Mouse (Mus musculus): ENCODE data around the gene Plekha6. TPM values are rescaled to one million over a fixed set of nuclear protein-coding genes. Genes with fewer than 3 reads are reported as not detected.

Plekha6 gene
- polyA plus RNA-seq, 1 experiment from 2014 or later = 17.0 TPM

DNA sequence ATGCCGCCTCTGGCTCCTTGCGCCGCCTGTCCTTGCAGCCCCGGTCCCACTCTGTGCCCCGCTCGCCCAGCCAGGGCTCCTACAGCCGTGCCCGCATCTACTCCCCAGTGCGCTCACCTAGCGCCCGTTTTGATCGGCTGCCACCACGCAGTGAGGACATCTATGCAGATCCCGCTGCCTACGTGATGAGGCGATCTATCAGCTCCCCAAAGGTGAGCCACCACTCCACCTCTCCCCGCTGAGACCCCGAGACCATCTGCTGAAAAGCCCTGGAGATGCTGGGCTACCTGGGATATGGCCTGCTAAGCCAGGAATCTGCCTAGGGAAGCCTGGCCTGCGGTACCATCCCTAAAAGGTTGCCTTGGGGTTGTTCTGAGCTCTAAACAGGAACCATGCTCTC is 110.2 kb downstream of the Plekha6 start:
- H3K9ac ChIP-seq (ENCODE audit: low read length) = no peak overlapping the region
- no peaks in the 10 kb centered on the region for H3K27me3 ChIP-seq (ENCODE audit: control insufficient read depth, insufficient read depth, low read length)
- WGBS = 91% methylated on average over 19 of the region's 19 CpGs
- DNase-seq (ENCODE audit: low spot score, missing footprints) = no peak
- H3K4me3 ChIP-seq (ENCODE audit: low read depth, low read length) = no peak overlapping the region
- no peak overlapping the region for H3K4me2 ChIP-seq
- no peak for ATAC-seq (ENCODE audit: low FRiP score)
- peaks cover 20% of the 10 kb centered on the region for H3K36me3 ChIP-seq (ENCODE audit: control insufficient read depth, insufficient read depth, low read length)
- no peaks in the 10 kb centered on the region for H3K9me3 ChIP-seq (ENCODE audit: control insufficient read depth, low read length)
- H3K4me1 ChIP-seq (ENCODE audit: control insufficient read depth, insufficient read depth, low read length) = 0 out of 2 replicates have a peak, but pooled peaks cover 3% of the 10 kb centered on the region
- H3K27ac ChIP-seq (ENCODE audit: low read depth, low read length) = no peak overlapping the region

DNA sequence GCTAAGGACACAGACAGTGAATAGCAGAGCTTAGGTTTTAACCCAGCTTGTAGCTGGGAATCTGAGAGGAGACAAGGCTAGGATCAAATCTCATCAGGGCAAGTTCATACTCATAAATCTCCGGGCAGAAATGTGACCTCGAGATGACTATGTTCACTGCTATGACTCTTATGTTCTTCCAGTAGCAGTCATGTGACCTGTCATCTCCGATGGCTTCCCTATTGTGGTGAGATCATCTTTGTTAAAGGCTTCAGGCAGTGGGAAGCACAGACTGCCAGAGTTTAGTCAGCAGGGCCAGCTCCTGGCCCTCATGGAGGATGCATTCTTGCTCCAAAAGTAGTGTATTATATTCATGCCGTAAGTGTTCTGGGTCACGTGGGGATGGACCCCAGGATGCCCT is 113.0 kb downstream of the Plekha6 start:
- no peak for DNase-seq (ENCODE audit: low spot score, missing footprints)
- WGBS = 84% methylated on average over 5 of the region's 5 CpGs
- Histone ChIP-seq H3K27ac (ENCODE audit: low read depth, low read length) (no peak overlapping the region), H3K9me3 (ENCODE audit: control insufficient read depth, low read length) (no peaks in the 10 kb centered on the region), H3K36me3 (ENCODE audit: control insufficient read depth, insufficient read depth, low read length) (peaks cover 12% of the 10 kb centered on the region), H3K27me3 (ENCODE audit: control insufficient read depth, insufficient read depth, low read length) (no peaks in the 10 kb centered on the region), H3K4me1 (ENCODE audit: control insufficient read depth, insufficient read depth, low read length) (0 out of 2 replicates have a peak, but pooled peaks cover 3% of the 10 kb centered on the region), H3K4me3 (ENCODE audit: low read depth, low read length) (no peak overlapping the region), H3K9ac (ENCODE audit: low read length) (no peak overlapping the region), H3K4me2 (no peak overlapping the region)
- no peak for ATAC-seq (ENCODE audit: low FRiP score)

GRCm38 (mm10) chr1:133278539-133278938 is 114.5 kb downstream of the Plekha6 start:
- H3K27ac ChIP-seq (ENCODE audit: low read depth, low read length) = no peak overlapping the region
- no peak for ATAC-seq (ENCODE audit: low FRiP score)
- H3K4me1 ChIP-seq (ENCODE audit: control insufficient read depth, insufficient read depth, low read length) = 0 out of 2 replicates have a peak, but pooled peaks cover 3% of the 10 kb centered on the region
- no peak overlapping the region for H3K9ac ChIP-seq (ENCODE audit: low read length)
- WGBS = 75% methylated on average over 6 of the region's 6 CpGs
- H3K4me2 ChIP-seq = no peak overlapping the region
- peaks cover 9% of the 10 kb centered on the region for H3K36me3 ChIP-seq (ENCODE audit: control insufficient read depth, insufficient read depth, low read length)
- DNase-seq (ENCODE audit: low spot score, missing footprints) = no peak
- no peak overlapping the region for H3K4me3 ChIP-seq (ENCODE audit: low read depth, low read length)
- H3K27me3 ChIP-seq (ENCODE audit: control insufficient read depth, insufficient read depth, low read length) = no peaks in the 10 kb centered on the region
- H3K9me3 ChIP-seq (ENCODE audit: control insufficient read depth, low read length) = no peaks in the 10 kb centered on the region

DNA sequence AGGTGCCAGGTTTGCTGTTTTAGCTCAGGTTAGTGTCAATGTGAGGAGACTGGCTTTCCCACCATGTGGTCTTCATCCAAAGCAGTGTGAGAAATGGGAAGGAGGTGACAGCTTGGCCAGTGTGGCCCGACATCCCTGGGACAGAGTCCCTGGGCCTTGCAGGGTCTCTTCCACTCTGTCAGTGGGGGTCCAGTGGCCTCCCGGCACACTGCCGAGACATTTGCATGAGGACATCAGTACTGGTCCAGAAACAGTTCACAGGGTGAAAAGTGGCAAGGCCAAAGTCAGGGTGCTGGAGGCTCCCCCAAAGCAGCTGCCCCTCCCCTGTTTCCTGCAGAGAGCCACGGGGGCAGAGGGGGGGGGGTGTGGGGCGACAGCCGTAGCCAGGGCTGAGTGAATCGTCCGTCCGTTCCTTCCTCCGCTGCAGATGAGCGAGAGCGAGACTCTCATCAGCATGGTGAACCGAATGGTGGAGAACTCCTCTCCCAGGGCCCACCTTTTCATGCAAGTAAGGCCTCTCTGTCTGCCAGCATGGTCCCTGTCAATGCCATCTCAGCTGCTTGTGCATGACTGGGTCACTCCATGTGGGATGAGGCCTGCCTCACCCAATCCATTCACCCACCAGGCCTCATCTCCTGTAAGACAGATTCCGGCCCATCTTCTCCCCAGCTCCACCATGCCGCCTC is 115.1 kb downstream of the Plekha6 start:
- ATAC-seq (ENCODE audit: low FRiP score) (no peak), DNase-seq (ENCODE audit: low spot score, missing footprints) (no peak)
- peaks cover 7% of the 10 kb centered on the region; the same call in 1 of the 2 replicates for H3K36me3 ChIP-seq (ENCODE audit: control insufficient read depth, insufficient read depth, low read length)
- no peaks in the 10 kb centered on the region for H3K27me3 ChIP-seq (ENCODE audit: control insufficient read depth, insufficient read depth, low read length)
- H3K27ac ChIP-seq (ENCODE audit: low read depth, low read length) = no peak overlapping the region
- H3K9ac ChIP-seq (ENCODE audit: low read length) = no peak overlapping the region
- H3K4me2 ChIP-seq = no peak overlapping the region
- WGBS = 72% methylated on average over 15 of the region's 15 CpGs
- no peaks in the 10 kb centered on the region for H3K9me3 ChIP-seq (ENCODE audit: control insufficient read depth, low read length)
- no peak overlapping the region for H3K4me3 ChIP-seq (ENCODE audit: low read depth, low read length)
- H3K4me1 ChIP-seq (ENCODE audit: control insufficient read depth, insufficient read depth, low read length) = 0 out of 2 replicates have a peak, but pooled peaks cover 3% of the 10 kb centered on the region

GRCm38 (mm10) chr1:133279632-133280093 is 115.7 kb downstream of the Plekha6 start:
- Histone ChIP-seq H3K4me3 (ENCODE audit: low read depth, low read length) (no peak overlapping the region), H3K4me1 (ENCODE audit: control insufficient read depth, insufficient read depth, low read length) (0 out of 2 replicates have a peak, but pooled peaks cover 3% of the 10 kb centered on the region), H3K27me3 (ENCODE audit: control insufficient read depth, insufficient read depth, low read length) (no peaks in the 10 kb centered on the region), H3K4me2 (no peak overlapping the region), H3K9me3 (ENCODE audit: control insufficient read depth, low read length) (no peaks in the 10 kb centered on the region), H3K36me3 (ENCODE audit: control insufficient read depth, insufficient read depth, low read length) (peaks cover 4% of the 10 kb centered on the region; the same call in 1 of the 2 replicates), H3K27ac (ENCODE audit: low read depth, low read length) (no peak overlapping the region), H3K9ac (ENCODE audit: low read length) (no peak overlapping the region)
- WGBS = 91% methylated on average over 11 of the region's 11 CpGs
- DNase-seq (ENCODE audit: low spot score, missing footprints) (no peak), ATAC-seq (ENCODE audit: low FRiP score) (no peak)

DNA sequence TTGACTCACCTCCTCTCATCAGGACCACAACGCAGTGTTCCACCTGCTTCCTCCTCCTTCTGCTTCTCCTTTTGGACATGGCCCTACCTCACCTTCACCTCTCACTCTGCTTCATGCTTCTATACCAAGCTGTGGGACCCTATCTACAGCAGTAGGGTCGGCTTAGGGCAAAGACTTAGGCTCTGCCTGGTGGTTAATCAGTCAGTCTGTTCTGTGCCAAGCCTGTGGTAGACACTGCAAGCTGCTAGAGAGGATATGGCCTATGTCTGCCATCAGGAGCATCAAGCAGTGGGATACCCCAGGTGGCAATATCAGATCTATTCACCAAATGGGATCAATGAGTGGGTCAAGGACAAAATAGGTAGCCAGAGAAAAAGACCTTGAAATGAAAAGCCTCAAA is 116.5 kb downstream of the Plekha6 start:
- Histone ChIP-seq H3K4me3 (ENCODE audit: low read depth, low read length) (no peak overlapping the region), H3K4me1 (ENCODE audit: control insufficient read depth, insufficient read depth, low read length) (0 out of 2 replicates have a peak, but pooled peaks cover 3% of the 10 kb centered on the region), H3K27ac (ENCODE audit: low read depth, low read length) (no peak overlapping the region), H3K9ac (ENCODE audit: low read length) (no peak overlapping the region), H3K9me3 (ENCODE audit: control insufficient read depth, low read length) (no peaks in the 10 kb centered on the region), H3K4me2 (no peak overlapping the region), H3K27me3 (ENCODE audit: control insufficient read depth, insufficient read depth, low read length) (no peaks in the 10 kb centered on the region), H3K36me3 (ENCODE audit: control insufficient read depth, insufficient read depth, low read length) (peaks cover 10% of the 10 kb centered on the region; the same call in 1 of the 2 replicates)
- ATAC-seq (ENCODE audit: low FRiP score) (no peak), DNase-seq (ENCODE audit: low spot score, missing footprints) (no peak)
- WGBS = 88% methylated on average over 2 of the region's 2 CpGs

DNA sequence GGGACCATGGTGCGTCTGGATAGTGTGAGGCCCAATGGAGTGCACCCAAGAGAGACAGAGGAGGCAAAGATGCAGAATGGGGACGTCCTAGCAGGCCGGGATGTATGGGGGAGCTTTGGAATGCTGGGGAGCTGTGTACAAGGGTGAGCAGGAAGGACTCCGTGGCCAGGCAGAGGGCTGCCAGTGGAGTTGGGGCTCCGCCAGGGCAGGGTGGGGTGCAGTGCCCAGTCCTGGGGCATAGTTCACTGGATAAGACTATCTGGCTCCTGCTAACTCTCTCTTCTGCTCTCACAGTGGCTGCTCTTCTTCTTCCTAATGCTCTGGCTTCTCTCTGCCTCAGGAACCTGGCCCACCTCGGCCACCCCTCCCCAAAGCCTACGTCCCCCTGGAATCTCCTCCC is 121.9 kb downstream of the Plekha6 start:
- peaks cover 13% of the 10 kb centered on the region; the same call in 1 of the 2 replicates for H3K36me3 ChIP-seq (ENCODE audit: control insufficient read depth, insufficient read depth, low read length)
- H3K27me3 ChIP-seq (ENCODE audit: control insufficient read depth, insufficient read depth, low read length) = no peaks in the 10 kb centered on the region
- no peaks in the 10 kb centered on the region for H3K9me3 ChIP-seq (ENCODE audit: control insufficient read depth, low read length)
- no peak overlapping the region for H3K4me3 ChIP-seq (ENCODE audit: low read depth, low read length)
- no peak overlapping the region for H3K27ac ChIP-seq (ENCODE audit: low read depth, low read length)
- 90% methylated on average over 7 of the region's 7 CpGs for WGBS
- no peak overlapping the region for H3K4me2 ChIP-seq
- no peaks in the 10 kb centered on the region for H3K4me1 ChIP-seq (ENCODE audit: control insufficient read depth, insufficient read depth, low read length)
- no peak overlapping the region for H3K9ac ChIP-seq (ENCODE audit: low read length)
- ATAC-seq (ENCODE audit: low FRiP score) (no peak), DNase-seq (ENCODE audit: low spot score, missing footprints) (no peak)

- WGBS = 93% methylated on average over 4 of the region's 4 CpGs
- Histone ChIP-seq H3K27ac (ENCODE audit: low read depth, low read length) (no peak overlapping the region), H3K27me3 (ENCODE audit: control insufficient read depth, insufficient read depth, low read length) (no peaks in the 10 kb centered on the region), H3K36me3 (ENCODE audit: control insufficient read depth, insufficient read depth, low read length) (peaks cover 13% of the 10 kb centered on the region; the same call in 1 of the 2 replicates), H3K4me1 (ENCODE audit: control insufficient read depth, insufficient read depth, low read length) (no peaks in the 10 kb centered on the region), H3K9ac (ENCODE audit: low read length) (no peak overlapping the region), H3K9me3 (ENCODE audit: control insufficient read depth, low read length) (no peaks in the 10 kb centered on the region), H3K4me2 (no peak overlapping the region), H3K4me3 (ENCODE audit: low read depth, low read length) (no peak overlapping the region)
- ATAC-seq (ENCODE audit: low FRiP score) (no peak), DNase-seq (ENCODE audit: low spot score, missing footprints) (no peak)
Measured at GRCm38 (mm10) chr1:133287051-133287450, 123.0 kb downstream of the Plekha6 start.

DNA sequence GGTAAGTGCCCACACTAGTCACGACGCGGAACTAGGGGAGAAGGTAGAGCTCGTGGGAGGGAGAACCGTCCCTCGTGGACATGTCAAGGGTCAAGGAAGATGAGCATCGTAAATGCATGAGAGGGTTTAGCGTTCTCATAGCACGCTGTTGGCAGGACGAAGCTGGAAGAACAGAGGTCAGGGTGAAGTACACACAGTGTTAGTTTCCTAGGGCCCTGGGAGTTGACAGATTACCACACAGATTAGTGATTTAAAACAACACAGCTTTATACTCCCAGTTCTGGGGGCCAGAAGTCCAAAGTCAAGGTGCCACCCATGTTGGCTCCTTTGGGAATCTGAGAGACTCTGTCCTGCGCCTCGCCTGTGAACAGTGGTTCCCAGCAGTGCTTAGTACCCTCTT is 123.9 kb downstream of the Plekha6 start:
- no peak for ATAC-seq (ENCODE audit: low FRiP score)
- WGBS = 93% methylated on average over 12 of the region's 12 CpGs

More for the DNA sequence above, 123.9 kb downstream of the Plekha6 start:
- Histone ChIP-seq H3K27me3 (ENCODE audit: control insufficient read depth, insufficient read depth, low read length) (no peaks in the 10 kb centered on the region), H3K9me3 (ENCODE audit: control insufficient read depth, low read length) (no peaks in the 10 kb centered on the region), H3K9ac (ENCODE audit: low read length) (no peak overlapping the region), H3K27ac (ENCODE audit: low read depth, low read length) (no peak overlapping the region), H3K4me2 (no peak overlapping the region), H3K4me3 (ENCODE audit: low read depth, low read length) (no peak overlapping the region), H3K36me3 (ENCODE audit: control insufficient read depth, insufficient read depth, low read length) (peaks cover 16% of the 10 kb centered on the region), H3K4me1 (ENCODE audit: control insufficient read depth, insufficient read depth, low read length) (no peaks in the 10 kb centered on the region)
- no peak for DNase-seq (ENCODE audit: low spot score, missing footprints)

Measured in midbrain, embryonic 11.5 days (tissue).